In genomic region chr13:54824111-54824931, GRCm38 (mm10) we compare ENCODE assay signal across 7 mouse cellular contexts. TPM values are rescaled to one million over a fixed set of nuclear protein-coding genes. Genes with fewer than 3 reads are reported as not detected.
DNase-seq lines count a peak whose midpoint lies in the region; ATAC-seq and TF ChIP-seq lines count a peak whose summit lies in the region.

No protein-coding gene starts in this region.

- peaks cover 35% of the 10 kb centered on the region for H3K4me1 ChIP-seq in cerebellum, adult 2 months (ENCODE audit: control insufficient read depth, insufficient read depth, low read length)
- no peaks in the 10 kb centered on the region; the same call in 1 of the 2 replicates for H3K4me1 ChIP-seq in hindbrain, postnatal 0 days (ENCODE audit: insufficient read depth, low read length)
- peaks cover 8% of the 10 kb centered on the region for H3K4me1 ChIP-seq in midbrain, embryonic 11.5 days (ENCODE audit: control insufficient read depth, insufficient read depth, low read length)

- peak overlapping the region; percentile 42 for H3K4me3 ChIP-seq in cerebellum, adult 2 months (replicated peaks; ENCODE audit: insufficient read depth, low read depth, low read length)
- H3K4me3 ChIP-seq in hindbrain, postnatal 0 days (ENCODE audit: low read length): no peak overlapping the region
- H3K4me3 ChIP-seq in midbrain, embryonic 11.5 days (ENCODE audit: low read depth, low read length): 0 out of 2 replicates have a peak overlapping the region, but pooled peaks have one; percentile 13

- H3K9me3 ChIP-seq in hindbrain, postnatal 0 days (ENCODE audit: low read length): no peaks in the 10 kb centered on the region
- H3K9me3 ChIP-seq in midbrain, embryonic 11.5 days (ENCODE audit: control insufficient read depth, low read length): no peaks in the 10 kb centered on the region

- H3K27ac ChIP-seq in cerebellum, adult 2 months (ENCODE audit: insufficient read depth, low read length): peak overlapping the region; percentile 67
- H3K27ac ChIP-seq in hindbrain, postnatal 0 days: peak overlapping the region; percentile 73
- H3K27ac ChIP-seq in midbrain, embryonic 11.5 days (ENCODE audit: low read depth, low read length): no peak overlapping the region

- no peak for TF ChIP-seq POLR2A in cerebellum, adult 2 months (IDR thresholded peaks at IDR 0.05; ENCODE audit: borderline replicate concordance, insufficient read depth, low read length)

- DNase-seq in NIH3T3 (ENCODE audit: low read depth): peak; percentile 71
- DNase-seq in cerebellum, adult 2 months: peak; percentile 94 to 95
- DNase-seq in gastrocnemius, postnatal 10 days: peak; percentile 36
- DNase-seq in hindbrain, postnatal 0 days (ENCODE audit: low spot score): peak; percentile 83
- peak; percentile 87 for DNase-seq in midbrain, embryonic 11.5 days (ENCODE audit: low spot score, missing footprints)
- no peak for DNase-seq in frontal cortex, postnatal 25 days (ENCODE audit: low spot score in 2 of 2)
- DNase-seq in left cerebral cortex, postnatal 36 days (ENCODE audit: low spot score in 2 of 2): no peak

- H3K36me3 ChIP-seq in hindbrain, postnatal 0 days (ENCODE audit: insufficient read depth, low read length): no peaks in the 10 kb centered on the region
- no peaks in the 10 kb centered on the region for H3K36me3 ChIP-seq in midbrain, embryonic 11.5 days (ENCODE audit: control insufficient read depth, insufficient read depth, low read length)

- WGBS in cerebellum, adult 2 months: 2% methylated on average over 25 of the region's 25 CpGs
- 14% methylated on average over 25 of the region's 25 CpGs for WGBS in hindbrain, postnatal 0 days
- WGBS in midbrain, embryonic 11.5 days: 18% methylated on average over 25 of the region's 25 CpGs

- peak; percentile 90 for ATAC-seq in hindbrain, postnatal 0 days
- ATAC-seq in midbrain, embryonic 11.5 days (ENCODE audit: low FRiP score): peak; percentile 38; the same call in 1 of the 2 replicates

- TF ChIP-seq CTCF in cerebellum, adult 2 months (IDR thresholded peaks at IDR 0.05; ENCODE audit: borderline replicate concordance, insufficient read depth, low read depth, low read length): peak; percentile 51; the same call in 1 of the 2 replicates
- peak; percentile 56 for TF ChIP-seq CTCF in hindbrain, postnatal 0 days (IDR thresholded peaks at IDR 0.05; ENCODE audit: low read depth)

- H3K9ac ChIP-seq in hindbrain, postnatal 0 days (replicated peaks; ENCODE audit: low read length): no peak overlapping the region
- no peak overlapping the region for H3K9ac ChIP-seq in midbrain, embryonic 11.5 days (ENCODE audit: low read length)

- peak overlapping the region; percentile 3; the same call in 1 of the 2 replicates for H3K4me2 ChIP-seq in hindbrain, postnatal 0 days (ENCODE audit: low read depth, low read length)
- peak overlapping the region; percentile 29 for H3K4me2 ChIP-seq in midbrain, embryonic 11.5 days

- no peaks in the 10 kb centered on the region; the same call in 1 of the 2 replicates for H3K27me3 ChIP-seq in cerebellum, adult 2 months (ENCODE audit: control insufficient read depth, insufficient read depth, low read length)
- H3K27me3 ChIP-seq in hindbrain, postnatal 0 days (ENCODE audit: insufficient read depth, low read length): no peaks in the 10 kb centered on the region
- H3K27me3 ChIP-seq in midbrain, embryonic 11.5 days (ENCODE audit: control insufficient read depth, insufficient read depth, low read length): no peaks in the 10 kb centered on the region

- intact Hi-C loops in left cerebral cortex, postnatal 36 days (cut with DNase I): no loop called here

RNA-seq across cellular contexts. Expression of gene Tspan17, which starts 35.1 kb away (rescaled TPM):
- 87.9 and 89.8 TPM in 2 replicates for polyA plus RNA-seq in cerebellum, adult 2 months (2012; rRNA removed)
- total RNA-seq in gastrocnemius, postnatal 10 days (2021): 10 to 100 TPM; 23.0 to 26.8 TPM
- 53.2 and 60.5 TPM in 2 replicates for total RNA-seq in hindbrain, postnatal 0 days (2014; rRNA removed)
- polyA plus RNA-seq in hindbrain, postnatal 0 days (2015; fragmentation: Nextera tagmentation; extraction: Ambion mirVana): 143 and 153 TPM in 2 replicates
- 13.3 and 15.9 TPM in 2 replicates for polyA plus RNA-seq in midbrain, embryonic 11.5 days (2014; fragmentation: Nextera tagmentation; extraction: Ambion mirVana)
- total RNA-seq in left cerebral cortex, postnatal 36 days (2021): 10 to 100 TPM; 76.5 to 86.1 TPM

RNA-seq across cellular contexts. Expression of gene Eif4e1b, which starts 40.5 kb away (rescaled TPM):
- not detected in 2 replicates for polyA plus RNA-seq in cerebellum, adult 2 months (2012; rRNA removed)
- not detected for total RNA-seq in gastrocnemius, postnatal 10 days (2021)
- not detected in 2 replicates for total RNA-seq in hindbrain, postnatal 0 days (2014; rRNA removed)
- not detected in 2 replicates for polyA plus RNA-seq in hindbrain, postnatal 0 days (2015; fragmentation: Nextera tagmentation; extraction: Ambion mirVana)
- not detected in 2 replicates for polyA plus RNA-seq in midbrain, embryonic 11.5 days (2014; fragmentation: Nextera tagmentation; extraction: Ambion mirVana)
- total RNA-seq in left cerebral cortex, postnatal 36 days (2021): not detected

RNA-seq across cellular contexts. Expression of gene Sncb, which starts 57.9 kb away (rescaled TPM):
- 851 and 853 TPM in 2 replicates for polyA plus RNA-seq in cerebellum, adult 2 months (2012; rRNA removed)
- 1 to 10 TPM in 1 of 2 experiments, under 1 TPM in 1; 0.40 to 1.1 TPM for total RNA-seq in gastrocnemius, postnatal 10 days (2021)
- 96.8 and 111 TPM in 2 replicates for total RNA-seq in hindbrain, postnatal 0 days (2014; rRNA removed)
- 202 and 222 TPM in 2 replicates for polyA plus RNA-seq in hindbrain, postnatal 0 days (2015; fragmentation: Nextera tagmentation; extraction: Ambion mirVana)
- polyA plus RNA-seq in midbrain, embryonic 11.5 days (2014; fragmentation: Nextera tagmentation; extraction: Ambion mirVana): 1.3 TPM in 2 replicates
- total RNA-seq in left cerebral cortex, postnatal 36 days (2021): 1,000 to 10,000 TPM in 1 of 2 experiments, 100 to 1,000 TPM in 1; 882 to 1,002 TPM

Comparison
In these comparisons a context has a peak if more than half of its experiments do, and no peak if none do; other contexts are left out.
1. DNase-seq: peak in NIH3T3 (single experiment), cerebellum, adult 2 months (2 of 2), gastrocnemius, postnatal 10 days (single experiment), hindbrain, postnatal 0 days (single experiment) and midbrain, embryonic 11.5 days (single experiment); none in frontal cortex, postnatal 25 days (0 of 2) and left cerebral cortex, postnatal 36 days (0 of 2).
2. RNA of gene Sncb, which starts 57.9 kb away (total RNA-seq): 882 to 1,002 TPM in left cerebral cortex, postnatal 36 days and 96.8 to 111 TPM in hindbrain, postnatal 0 days; 0.40 to 1.1 TPM in gastrocnemius, postnatal 10 days; every median in the first group is over 10 times any median in the second.